Mouse (Mus musculus): ENCODE results near the gene Dlat.

DNA sequence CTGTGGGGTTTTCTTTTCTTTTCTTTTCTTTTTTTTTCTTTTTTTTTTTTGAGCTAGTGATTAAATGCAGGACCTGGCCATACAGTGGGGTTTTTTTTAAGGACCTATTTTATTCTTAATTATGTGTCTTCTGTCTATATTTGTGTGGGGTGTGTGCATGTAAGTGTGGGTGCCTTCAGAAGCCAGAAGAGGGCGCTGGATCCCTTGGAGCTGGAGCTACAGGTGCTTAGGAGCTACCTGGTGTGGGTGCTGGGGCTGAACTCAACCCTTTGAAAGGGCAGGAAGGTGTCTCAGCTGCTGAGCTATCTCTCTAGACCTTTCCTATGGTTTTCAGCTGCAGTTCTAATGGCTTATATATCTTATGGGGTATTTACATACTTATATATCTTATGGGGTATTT, 15.2 kb upstream of the Dlat start:
- TF ChIP-seq ZNF384 (IDR thresholded peaks at IDR 0.05; ENCODE audit: low read depth, low read length): no peak
- TF ChIP-seq CTCF (conservative IDR thresholded peaks at IDR 0.05 in 1 of 2, IDR thresholded peaks at IDR 0.05 in 1 of 2; ENCODE audit: low read depth in 2 of 2, low read length in 2 of 2): peak in 1 of 2 experiments; percentile 23; a peak in 2 of 4 replicates
- no peak for TF ChIP-seq ZC3H11A (IDR thresholded peaks at IDR 0.05; ENCODE audit: low read depth, low read length)
- TF ChIP-seq POLR2A (IDR thresholded peaks at IDR 0.05; ENCODE audit: low read depth, low read length): no peak
- TF ChIP-seq EP300 (IDR thresholded peaks at IDR 0.05; ENCODE audit: low read length): no peak
- TF ChIP-seq NELFE (IDR thresholded peaks at IDR 0.05; ENCODE audit: low read depth, low read length): no peak
- no peak for TF ChIP-seq MYC (IDR thresholded peaks at IDR 0.05; ENCODE audit: low read depth, low read length)
- no peak for TF ChIP-seq KAT2A (IDR thresholded peaks at IDR 0.05; ENCODE audit: insufficient replicate concordance, low read length)
- no peak for TF ChIP-seq MXI1 (IDR thresholded peaks at IDR 0.05; ENCODE audit: low read depth, low read length)

All from CH12.LX (cell line).